Mouse (Mus musculus) lung, adult 18-20 months (tissue): ENCODE measurements around the gene Dgcr2.

Experiments used
- DNase-seq, 2 experiments: peaks; one replicate each; pipeline ENCODE4 v3.0.0; 2022; ENCODE audit warnings: mixed read lengths in 2 of 2

Dgcr2 gene

DNA sequence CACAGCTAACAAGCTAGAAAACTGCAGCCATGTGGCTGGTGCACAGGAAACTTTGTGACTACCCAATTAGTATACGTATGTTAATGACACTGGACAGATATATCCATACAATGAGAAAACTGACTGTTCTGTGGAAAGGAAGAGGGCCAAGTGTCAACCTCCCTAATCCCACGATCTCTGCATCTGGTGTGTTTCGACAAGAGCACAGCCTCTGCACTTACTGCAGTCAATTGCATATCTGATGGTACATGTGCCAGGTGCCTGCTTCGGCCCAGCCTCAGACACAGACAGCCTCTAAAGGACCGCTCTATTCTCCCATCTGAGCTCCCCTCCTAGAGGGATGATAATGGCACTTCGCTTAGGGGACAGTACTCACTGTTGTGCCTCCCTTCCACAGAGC is 49.9 kb downstream of the Dgcr2 start:
- DNase-seq: no peak

DNA sequence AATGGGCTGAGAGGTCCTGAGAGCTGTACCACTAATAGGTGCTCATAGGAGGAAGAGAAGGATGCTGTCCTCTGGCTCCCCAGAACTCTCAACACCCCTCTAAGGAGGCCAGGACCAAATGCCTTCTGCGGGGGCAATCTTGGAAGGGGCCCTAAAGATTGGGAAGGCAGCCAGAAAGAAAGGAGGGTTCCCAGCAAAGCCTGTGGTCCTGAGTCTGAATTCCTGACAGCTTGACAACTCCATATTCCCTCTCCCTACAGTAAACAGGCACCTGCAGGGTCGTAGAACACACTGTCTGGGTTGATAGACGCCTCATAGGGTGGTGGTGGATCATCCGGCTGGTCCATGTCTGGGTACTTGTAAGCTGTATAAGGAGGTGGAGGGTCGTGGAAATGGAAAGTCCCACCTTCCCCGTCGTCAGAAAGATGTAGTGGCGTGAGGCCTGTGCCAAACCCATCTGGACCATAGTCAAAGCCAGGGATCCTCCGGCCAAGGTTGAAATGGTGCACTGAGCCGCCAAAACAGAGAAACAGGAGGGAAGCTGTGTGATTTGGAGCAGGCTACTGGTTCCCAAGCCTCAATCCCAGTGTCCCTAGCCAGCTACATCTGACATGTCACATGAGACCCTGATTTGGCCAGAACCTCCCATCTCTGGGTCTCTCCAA is 54.5 kb downstream of the Dgcr2 start:
- DNase-seq: no peak

DNA sequence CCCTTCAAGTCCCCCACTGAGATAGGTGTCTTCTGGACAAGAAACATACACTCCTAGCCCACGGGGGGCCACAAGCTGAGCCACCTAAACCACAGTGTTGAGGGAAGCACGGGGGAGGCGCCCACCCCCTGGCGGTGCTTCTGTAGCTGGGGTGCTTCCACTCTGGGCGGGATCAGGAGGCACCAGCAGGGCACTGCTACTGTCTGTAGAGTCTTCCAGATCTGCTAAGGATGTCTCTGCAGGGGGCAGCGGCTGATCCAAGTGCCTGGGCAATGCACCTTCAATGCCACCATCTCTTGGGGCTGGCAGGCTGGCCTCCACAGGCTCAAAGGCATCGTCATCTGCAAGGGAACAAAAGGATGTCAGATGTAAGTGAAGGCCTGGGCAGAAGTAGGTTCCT is 55.9 kb downstream of the Dgcr2 start:
- no peak for DNase-seq

- no peak for DNase-seq
These were observed 58.4 kb downstream of the Dgcr2 start for GRCm38 (mm10) chr16:17839976-17840375.

- DNase-seq: no peak
These were observed 60.3 kb downstream of the Dgcr2 start, which contains the start of gene Car15 for GRCm38 (mm10) chr16:17838051-17838450. TSS of gene Car15 (minus strand) at chr16:17838364.

DNA sequence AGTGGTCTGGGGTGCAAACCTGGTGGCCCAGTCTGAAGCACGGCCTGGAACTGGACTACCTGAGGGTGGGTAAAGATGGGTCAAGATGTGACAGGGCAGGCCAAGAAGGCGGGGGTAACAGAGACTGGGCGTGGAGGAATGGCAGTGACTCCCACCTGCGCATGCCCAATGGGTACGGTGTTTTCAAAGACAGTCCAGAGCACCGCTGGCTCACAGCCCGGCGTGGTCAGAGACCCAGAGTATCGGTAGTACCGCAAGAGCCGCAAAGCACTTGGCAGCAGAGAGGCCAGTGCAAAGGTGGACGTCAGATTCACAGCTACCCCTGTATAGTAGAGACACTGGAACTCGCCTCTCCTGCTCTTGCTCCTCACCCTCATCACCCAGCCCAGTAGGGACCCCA is 62.9 kb downstream of the Dgcr2 start:
- DNase-seq: no peak

DNA sequence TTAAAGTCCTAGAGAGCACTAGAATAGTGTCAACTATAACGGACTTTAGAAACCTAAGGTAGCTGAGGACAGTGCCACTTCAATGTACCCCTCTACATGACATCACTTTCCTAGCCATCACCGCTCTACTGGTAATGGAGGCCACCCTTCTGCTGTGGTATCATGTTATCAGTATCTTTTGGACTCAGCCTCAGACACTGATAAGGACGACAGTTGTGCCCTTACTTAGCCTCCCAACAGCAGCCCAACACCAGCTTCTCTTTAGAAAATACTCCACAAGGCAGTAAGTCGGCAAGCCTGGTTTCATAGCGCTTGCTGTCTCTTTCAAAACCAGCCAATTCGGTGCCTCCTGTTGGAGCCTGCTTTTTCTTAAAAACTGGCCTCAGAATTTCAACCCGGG is 63.8 kb downstream of the Dgcr2 start:
- DNase-seq: no peak

DNA sequence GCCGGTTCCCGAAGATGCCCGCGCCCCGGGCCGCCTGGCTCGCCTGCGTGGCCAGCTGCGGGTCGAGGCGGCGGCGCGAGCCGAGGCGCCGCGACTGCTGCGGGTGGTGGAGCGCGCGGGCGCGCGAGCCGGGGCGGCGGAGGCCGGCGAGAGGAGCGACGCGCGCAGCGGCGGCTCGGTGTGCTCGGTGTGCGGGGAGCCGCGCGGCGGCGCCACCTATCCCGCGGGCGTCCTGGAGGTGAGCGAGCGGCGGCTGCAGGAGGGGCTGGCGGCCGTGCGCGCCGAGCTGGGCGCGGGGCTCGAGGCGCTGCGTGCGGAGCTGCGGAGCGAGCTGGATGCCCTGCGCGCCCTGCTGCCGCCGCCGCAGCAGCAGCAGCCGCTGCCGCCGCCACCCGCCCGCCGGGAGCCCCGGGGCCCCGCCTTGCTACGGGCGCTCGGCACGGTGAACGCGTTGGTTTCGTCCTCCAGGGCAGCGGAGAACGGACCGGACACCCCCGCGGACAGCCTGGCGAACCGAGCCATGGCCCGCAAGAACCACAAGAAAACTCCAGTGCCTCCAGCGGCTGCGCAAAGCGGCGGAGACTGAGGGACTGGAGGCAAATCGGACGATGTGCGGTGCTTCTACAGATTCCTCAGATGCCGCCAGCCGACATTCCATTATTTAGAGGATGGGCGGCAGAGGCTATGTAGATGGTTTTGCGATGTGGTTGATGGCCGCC is 64.5 kb downstream of the Dgcr2 start:
- no peak for DNase-seq

- no peak for DNase-seq
These were observed 65.1 kb downstream of the Dgcr2 start for GRCm38 (mm10) chr16:17833321-17833680.

- DNase-seq: no peak
These were observed 65.5 kb downstream of the Dgcr2 start, which contains the start of gene B830017H08Rik for GRCm38 (mm10) chr16:17832821-17833220. TSS of gene B830017H08Rik (plus strand) at chr16:17833121.

DNA sequence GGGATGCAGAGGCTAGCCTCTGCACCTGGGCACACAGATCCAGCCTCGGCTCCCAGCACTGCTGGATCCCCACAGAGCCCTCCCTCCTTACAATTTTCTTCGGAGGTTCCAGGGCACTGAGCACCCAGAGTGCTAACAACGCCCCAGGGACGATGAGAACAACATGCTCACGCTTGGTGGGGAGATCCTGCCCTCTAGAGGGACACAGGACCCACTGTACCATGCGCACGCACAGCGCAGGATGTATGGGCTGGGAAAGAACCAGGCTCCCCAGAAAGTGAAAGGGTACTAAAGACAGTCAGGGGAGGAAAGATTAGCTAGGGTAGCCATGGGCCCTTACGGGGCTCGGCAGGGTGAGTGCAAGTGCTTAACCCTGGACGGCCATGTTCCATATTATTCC is 66.6 kb downstream of the Dgcr2 start:
- no peak for DNase-seq

- no peak for DNase-seq
These were observed 67.8 kb downstream of the Dgcr2 start for GRCm38 (mm10) chr16:17830385-17831178.

- DNase-seq: no peak
These were observed 69.5 kb downstream of the Dgcr2 start for GRCm38 (mm10) chr16:17828867-17829266.

DNA sequence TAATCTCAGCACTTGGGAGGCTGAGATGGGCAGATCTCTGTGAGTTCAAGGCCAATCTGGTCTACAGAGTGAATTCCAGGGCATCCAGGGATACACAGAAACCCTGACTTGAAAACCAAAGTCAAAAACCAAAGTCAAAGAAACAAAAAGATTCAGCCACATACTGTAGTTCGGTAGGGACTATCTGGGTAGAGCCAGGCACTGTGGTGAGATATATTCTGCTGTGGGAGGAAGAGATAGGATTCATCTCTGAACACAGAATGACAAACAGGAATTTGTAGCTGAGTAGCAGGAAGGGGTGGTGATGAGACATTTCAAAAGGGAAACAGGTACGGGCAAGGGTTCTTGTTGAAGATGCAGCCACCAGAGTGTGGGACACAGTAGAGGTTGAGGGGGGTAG is 70.1 kb downstream of the Dgcr2 start:
- DNase-seq: no peak

DNA sequence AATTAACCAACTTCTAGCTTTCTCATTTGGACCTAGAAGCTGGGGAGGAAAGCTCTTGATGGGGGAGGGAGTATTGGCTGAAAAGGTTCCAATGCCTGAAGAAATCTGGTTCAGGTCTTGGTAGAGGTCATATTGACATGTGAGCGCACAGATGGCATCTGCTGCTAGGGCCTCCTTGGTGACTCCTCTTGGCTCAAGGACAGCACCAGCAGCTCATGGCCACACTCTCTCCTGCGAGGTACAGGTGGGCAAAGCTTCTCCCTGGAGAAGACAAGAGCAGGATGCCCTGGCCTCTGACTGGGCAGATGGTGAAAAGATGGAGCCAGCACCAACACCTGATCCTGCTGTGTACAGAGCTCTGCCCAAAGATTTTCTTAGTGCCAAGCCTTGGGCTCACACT is 71.9 kb downstream of the Dgcr2 start:
- no peak for DNase-seq

DNA sequence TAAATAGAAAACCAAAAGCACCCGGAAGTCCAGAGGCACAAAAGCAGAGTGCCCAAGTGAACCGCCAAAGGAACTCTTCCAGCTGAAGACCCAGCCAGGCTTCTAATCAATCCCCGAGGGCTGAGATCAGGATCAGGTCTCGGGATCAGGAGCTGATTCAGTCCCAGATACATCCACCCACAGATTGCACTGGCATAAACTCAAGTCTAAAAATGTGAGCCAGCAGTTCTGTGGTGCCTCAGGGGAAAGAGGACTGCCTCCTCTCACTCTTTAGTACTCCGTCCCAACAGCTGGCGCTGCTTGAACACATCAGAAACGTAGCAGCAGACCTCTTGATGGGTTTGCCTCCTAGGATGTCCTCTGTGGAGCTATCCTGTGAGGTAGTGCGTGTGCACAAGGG is 81.8 kb downstream of the Dgcr2 start:
- no peak for DNase-seq

DNA sequence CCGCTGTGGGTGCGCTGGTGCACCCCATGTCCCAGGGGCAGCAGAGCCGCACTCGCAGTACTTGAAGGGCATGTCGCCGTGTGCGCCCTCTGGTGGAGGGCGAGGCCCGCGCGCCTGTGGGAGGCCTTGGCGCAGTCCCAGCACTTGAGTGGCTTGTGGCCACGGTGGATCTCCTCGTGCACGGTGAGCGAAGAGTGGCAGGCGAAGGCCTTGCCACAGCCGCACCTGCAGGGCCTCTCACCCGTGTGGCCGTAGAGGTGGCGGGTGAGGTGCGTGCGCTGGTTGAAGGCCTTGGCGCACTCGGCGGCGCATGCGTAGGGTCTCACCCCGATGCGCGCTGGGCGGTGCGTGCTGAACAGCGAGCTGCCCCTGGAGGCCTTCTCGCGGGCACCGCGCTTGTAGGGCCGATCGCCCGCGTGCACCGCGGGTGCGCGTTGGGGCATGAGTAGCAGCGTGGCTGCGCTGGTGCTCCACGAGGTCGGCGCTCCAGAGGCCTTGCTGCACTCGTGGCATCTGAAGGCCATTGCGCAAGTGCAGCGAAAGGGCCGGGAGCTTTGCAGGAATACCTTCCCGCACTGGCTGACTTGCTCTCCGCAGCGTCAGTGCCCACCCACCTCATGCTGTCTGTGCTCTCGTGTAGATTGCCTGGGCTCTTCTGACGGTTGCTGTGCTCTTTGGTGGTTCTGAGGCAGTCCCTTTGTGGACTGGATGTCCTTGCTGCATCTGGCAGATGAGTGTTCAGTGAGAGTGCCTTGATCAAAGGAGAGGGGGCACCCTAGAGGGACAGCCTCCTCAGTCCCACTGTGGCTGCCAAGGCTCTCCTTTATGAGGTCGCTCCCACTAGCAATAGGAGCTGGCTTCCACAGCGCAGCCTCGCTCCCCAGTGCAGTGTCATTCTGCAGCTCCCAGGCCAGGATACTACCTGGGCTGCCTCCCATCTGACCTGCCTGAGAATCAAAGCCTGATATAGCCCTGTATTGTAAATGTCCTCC is 82.7 kb downstream of the Dgcr2 start:
- DNase-seq: peak; percentile 67 to 80

DNA sequence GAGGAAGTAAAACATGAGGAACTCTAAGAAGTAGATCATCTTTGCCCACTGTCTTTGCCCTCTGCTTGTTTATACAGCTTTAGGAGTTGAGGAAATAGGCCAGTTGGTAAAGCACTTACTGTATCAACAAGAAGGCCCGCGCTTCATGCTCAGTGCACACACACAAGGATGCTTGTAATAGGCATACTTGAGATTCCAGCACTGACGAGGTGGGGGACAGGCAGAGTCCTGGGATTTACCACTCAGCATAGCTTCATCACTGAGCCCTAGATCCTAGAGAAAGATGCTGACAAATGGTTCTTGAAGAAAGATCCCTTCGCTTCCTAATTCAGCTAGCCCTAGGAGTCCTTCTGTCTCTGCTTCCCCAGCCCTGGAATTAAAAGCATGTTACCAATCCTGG is 85.2 kb downstream of the Dgcr2 start:
- DNase-seq: no peak

DNA sequence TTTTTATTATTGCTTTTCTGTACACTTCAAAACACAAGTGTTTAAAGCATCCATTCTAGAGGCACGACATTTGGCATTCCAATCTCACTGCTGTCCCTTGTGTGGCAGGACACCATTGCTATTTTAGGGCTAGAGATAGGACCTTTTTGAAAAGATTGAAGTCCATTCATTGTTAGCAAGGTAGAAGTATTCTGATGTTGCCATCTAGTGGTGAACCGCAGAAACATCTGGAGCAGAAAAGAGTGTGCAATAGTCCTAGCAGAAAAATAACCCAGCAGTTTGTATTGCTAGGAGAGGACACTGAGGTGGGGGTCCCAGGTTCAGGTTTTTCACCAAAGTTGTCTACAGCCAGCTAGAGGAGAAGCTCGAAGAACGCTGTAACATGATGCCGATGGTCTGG is 86.2 kb downstream of the Dgcr2 start:
- DNase-seq: no peak

DNA sequence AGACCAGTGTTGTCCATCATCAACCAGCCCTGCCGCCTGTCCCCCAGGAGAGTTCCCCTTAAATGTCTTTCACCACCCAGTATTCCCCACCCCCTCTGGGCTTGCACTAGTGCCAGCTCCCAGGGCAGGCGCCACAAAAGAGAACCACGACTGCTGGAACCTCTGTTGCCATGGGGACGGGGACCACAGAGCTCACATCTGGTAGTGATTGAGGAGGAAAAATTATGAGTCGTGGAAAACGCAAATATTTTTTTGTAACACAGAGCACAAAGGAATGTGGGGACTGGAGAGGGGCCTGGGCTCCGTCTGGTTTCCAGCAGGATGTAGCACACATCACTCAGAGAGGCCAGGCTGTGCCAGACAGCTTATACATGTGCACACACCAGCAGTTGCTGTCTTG is 88.7 kb downstream of the Dgcr2 start:
- DNase-seq: peak in 1 of 2 experiments; percentile 43

DNA sequence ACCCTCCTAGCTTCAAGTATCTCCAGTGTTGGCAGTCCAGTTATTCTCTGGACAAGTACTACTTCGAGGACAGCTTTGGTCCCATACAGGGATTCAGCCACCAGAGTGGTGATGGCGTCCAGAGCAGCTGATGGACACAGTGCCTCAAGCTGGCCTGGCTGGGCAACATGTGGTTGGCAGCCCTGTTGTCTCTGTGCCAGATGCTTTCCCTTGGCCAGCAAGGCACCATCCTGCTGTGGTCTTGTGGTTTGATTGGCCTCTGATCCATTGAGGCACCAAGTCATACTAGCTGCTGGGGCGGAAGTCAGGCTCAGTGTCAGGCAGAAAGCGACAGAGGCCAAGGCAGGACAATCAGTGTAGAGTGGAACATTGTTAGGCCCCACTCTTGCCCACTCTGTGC is 89.2 kb downstream of the Dgcr2 start:
- no peak for DNase-seq

- peak; percentile 80 to 82 for DNase-seq
These were observed 91.0 kb downstream of the Dgcr2 start for GRCm38 (mm10) chr16:17807192-17808009.
